Mouse (Mus musculus): ENCODE data around the gene Sgcb. TPM values are rescaled to one million over a fixed set of nuclear protein-coding genes. Genes with fewer than 3 reads are reported as not detected.
A peak's percentile ranks its signal among the peaks of the same experiment; 100 is the strongest.

The Sgcb gene
- total and polyA plus RNA-seq, 3 experiments: 3.6 to 8.4 TPM; not detected in 1

- H3K4me3 ChIP-seq (ENCODE audit: control insufficient read depth in 1 of 2, insufficient read depth in 1 of 2, low read depth in 2 of 2, low read length in 2 of 2): no peak overlapping the region
- no peaks in the 10 kb centered on the region for H3K9me3 ChIP-seq (replicated peaks; ENCODE audit: insufficient read depth, low read length)
- no peak overlapping the region for H3K9ac ChIP-seq (ENCODE audit: control insufficient read depth, low read depth, low read length, poor library complexity, severe bottlenecking)
- no peaks in the 10 kb centered on the region for H3K27me3 ChIP-seq (ENCODE audit: control insufficient read depth in 1 of 2, insufficient read depth in 2 of 2, low read length in 2 of 2)
- no peaks in the 10 kb centered on the region; a peak in 1 of 4 replicates for H3K4me1 ChIP-seq (ENCODE audit: control insufficient read depth in 1 of 2, insufficient read depth in 2 of 2, low read length in 2 of 2)
- TF ChIP-seq SMC3 (IDR thresholded peaks at IDR 0.05; ENCODE audit: low read depth, low read length) (peak; percentile 52), MAX (IDR thresholded peaks at IDR 0.05; ENCODE audit: low read length) (no peak), GATA1 (IDR thresholded peaks at IDR 0.05; ENCODE audit: low read depth, low read length) (no peak), ZC3H11A (IDR thresholded peaks at IDR 0.05; ENCODE audit: low read depth, low read length) (0 out of 2 replicates have a peak, but pooled peaks have one; percentile 11), HCFC1 (IDR thresholded peaks at IDR 0.05; ENCODE audit: low read depth, low read length) (no peak), MEF2A (IDR thresholded peaks at IDR 0.05; ENCODE audit: extremely low read depth, insufficient replicate concordance, low read depth, low read length, poor library complexity, severe bottlenecking) (no peak), ELF1 (IDR thresholded peaks at IDR 0.05; ENCODE audit: low read depth, low read length) (no peak), CTCF (IDR thresholded peaks at IDR 0.05 in 2 of 3, conservative IDR thresholded peaks at IDR 0.05 in 1 of 3; ENCODE audit: control insufficient read depth in 1 of 3, insufficient read depth in 1 of 3, low read depth in 2 of 3, low read length in 3 of 3, poor library complexity in 1 of 3, severe bottlenecking in 1 of 3) (peak; percentile 51 to 61 (median 52)), RAD21 (IDR thresholded peaks at IDR 0.05; ENCODE audit: low read depth, low read length) (peak; percentile 15; the same call in 1 of the 2 replicates), MYC (IDR thresholded peaks at IDR 0.05; ENCODE audit: low read depth, low read length) (no peak), ZNF384 (IDR thresholded peaks at IDR 0.05; ENCODE audit: low read depth, low read length) (no peak), ZKSCAN1 (IDR thresholded peaks at IDR 0.05; ENCODE audit: low read depth, low read length) (no peak), TBP (IDR thresholded peaks at IDR 0.05; ENCODE audit: low read depth, low read length) (no peak)
- no peak overlapping the region for H3K27ac ChIP-seq (ENCODE audit: control insufficient read depth, low read depth, low read length)
- H3K36me3 ChIP-seq (ENCODE audit: control insufficient read depth in 1 of 2, insufficient read depth in 2 of 2, low read length in 2 of 2): peaks cover 0 to 3% of the 10 kb centered on the region in 2 experiments; a peak in 1 of 4 replicates
- DNase-seq (ENCODE audit: low read depth, low spot score): peak; percentile 71
- H3K79me2 ChIP-seq (ENCODE audit: control insufficient read depth, insufficient read depth, low read length, poor library complexity): no peaks in the 10 kb centered on the region
Observed at GRCm38 (mm10) chr5:73642091-73642490, 5.5 kb downstream of the Sgcb start.

- Histone ChIP-seq H3K9me3 (replicated peaks; ENCODE audit: insufficient read depth, low read length) (no peaks in the 10 kb centered on the region), H3K9ac (ENCODE audit: control insufficient read depth, low read depth, low read length, poor library complexity, severe bottlenecking) (no peak overlapping the region), H3K4me1 (ENCODE audit: control insufficient read depth in 1 of 2, insufficient read depth in 2 of 2, low read length in 2 of 2) (no peaks in the 10 kb centered on the region; a peak in 1 of 4 replicates), H3K4me3 (ENCODE audit: control insufficient read depth in 1 of 2, insufficient read depth in 1 of 2, low read depth in 2 of 2, low read length in 2 of 2) (no peak overlapping the region), H3K27ac (ENCODE audit: control insufficient read depth, low read depth, low read length) (no peak overlapping the region), H3K36me3 (ENCODE audit: control insufficient read depth in 1 of 2, insufficient read depth in 2 of 2, low read length in 2 of 2) (peaks cover 0 to 3% of the 10 kb centered on the region in 2 experiments; a peak in 1 of 4 replicates), H3K79me2 (ENCODE audit: control insufficient read depth, insufficient read depth, low read length, poor library complexity) (no peaks in the 10 kb centered on the region), H3K27me3 (ENCODE audit: control insufficient read depth in 1 of 2, insufficient read depth in 2 of 2, low read length in 2 of 2) (no peaks in the 10 kb centered on the region)
- DNase-seq (ENCODE audit: low read depth, low spot score): no peak
- peak in 1 of 2 experiments; percentile 53; a peak in 1 of 4 replicates for TF ChIP-seq EP300 (IDR thresholded peaks at IDR 0.05; ENCODE audit: low read depth in 1 of 2, low read length in 2 of 2)
- peak; percentile 78 for TF ChIP-seq RCOR1 (IDR thresholded peaks at IDR 0.05; ENCODE audit: low read depth, low read length)
- TF ChIP-seq TAL1 (IDR thresholded peaks at IDR 0.05; ENCODE audit: low read length): no peak
- no peak for TF ChIP-seq ZNF384 (IDR thresholded peaks at IDR 0.05; ENCODE audit: low read depth, low read length)
- TF ChIP-seq GATA1 (IDR thresholded peaks at IDR 0.05; ENCODE audit: low read depth, low read length): peak; percentile 37; the same call in 1 of the 2 replicates
- peak; percentile 73 for TF ChIP-seq TCF12 (IDR thresholded peaks at IDR 0.05; ENCODE audit: low read depth, low read length)
Observed at GRCm38 (mm10) chr5:73641058-73641457, 6.5 kb downstream of the Sgcb start.
